Mouse (Mus musculus) lung, adult 18-20 months (tissue): ENCODE measurements around the gene Plcb4.
"Not testable (repeated sequence)": the region's sequence is repeated elsewhere in the genome, so short reads cannot be mapped to it uniquely, and the experiment has no call there.

ENCODE experiments used
- DNase-seq, 2 experiments: peaks; one replicate each; pipeline ENCODE4 v3.0.0; 2022; ENCODE audit warnings: mixed read lengths in 2 of 2

Plcb4 gene

GRCm38 (mm10) chr2:135675284-135675683 is 16.5 kb downstream of the Plcb4 start:
- DNase-seq = no peak

GRCm38 (mm10) chr2:135676978-135677501 is 18.2 kb downstream of the Plcb4 start:
- DNase-seq = no peak

GRCm38 (mm10) chr2:135677601-135678000 is 18.8 kb downstream of the Plcb4 start:
- DNase-seq = no peak

GRCm38 (mm10) chr2:135680001-135680400 is 21.2 kb downstream of the Plcb4 start:
- peak; percentile 28 to 62 for DNase-seq

DNA sequence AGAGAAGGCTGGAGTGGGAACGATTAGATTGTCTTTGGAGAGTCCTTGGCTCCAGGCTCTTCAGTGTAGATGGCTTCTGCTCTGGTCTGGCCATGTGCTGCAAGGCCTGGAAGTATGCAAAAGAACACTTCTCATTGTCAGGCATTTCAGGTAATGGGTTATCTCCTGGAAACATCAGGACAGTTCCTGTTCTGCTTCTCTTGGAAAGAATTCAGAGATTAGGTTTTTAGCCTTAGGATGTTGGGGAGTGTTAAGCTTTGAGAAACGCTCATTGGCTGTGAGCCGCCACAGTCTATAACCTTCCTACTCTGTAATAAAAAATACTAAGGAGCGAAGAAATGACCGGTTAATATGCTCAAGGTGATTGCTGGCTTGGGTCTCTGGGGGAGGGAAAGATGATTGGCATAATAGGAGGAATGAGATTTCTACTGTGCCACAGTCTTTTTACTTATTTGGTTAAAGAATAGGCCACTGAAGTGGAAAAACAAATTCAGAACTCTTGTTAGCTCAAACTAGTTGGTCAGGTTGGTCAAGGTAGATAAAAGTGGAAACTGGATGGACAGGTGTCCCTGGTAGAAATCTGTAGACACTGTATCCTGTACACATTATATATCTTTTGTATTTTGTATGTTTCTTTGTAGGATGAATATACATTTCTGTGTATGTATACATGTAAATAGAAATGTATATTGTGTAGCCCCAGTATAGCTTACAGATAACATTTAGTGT is 21.8 kb downstream of the Plcb4 start:
- DNase-seq = no peak

- no peak for DNase-seq
Measured at GRCm38 (mm10) chr2:135683684-135684440, 25.1 kb downstream of the Plcb4 start.

DNA sequence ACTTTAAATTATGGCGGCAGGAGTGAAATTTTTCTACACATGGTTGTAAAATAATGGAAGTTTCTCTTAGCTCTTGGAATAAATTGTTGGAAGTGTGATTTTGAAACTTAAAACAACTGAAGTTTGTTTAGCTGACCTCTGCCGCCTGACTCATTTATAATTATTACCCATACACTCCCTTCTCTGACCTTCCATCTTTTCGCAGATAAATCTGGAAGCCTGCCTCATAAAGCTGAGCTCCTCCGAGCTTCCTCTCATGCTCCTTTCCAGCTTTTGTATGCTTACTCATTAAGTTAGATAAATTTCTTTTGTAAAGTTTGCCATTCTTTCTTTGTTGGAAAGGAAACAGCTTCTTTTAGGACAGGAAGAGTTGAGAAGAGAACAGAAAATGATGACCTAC is 27.9 kb downstream of the Plcb4 start:
- no peak for DNase-seq

DNA sequence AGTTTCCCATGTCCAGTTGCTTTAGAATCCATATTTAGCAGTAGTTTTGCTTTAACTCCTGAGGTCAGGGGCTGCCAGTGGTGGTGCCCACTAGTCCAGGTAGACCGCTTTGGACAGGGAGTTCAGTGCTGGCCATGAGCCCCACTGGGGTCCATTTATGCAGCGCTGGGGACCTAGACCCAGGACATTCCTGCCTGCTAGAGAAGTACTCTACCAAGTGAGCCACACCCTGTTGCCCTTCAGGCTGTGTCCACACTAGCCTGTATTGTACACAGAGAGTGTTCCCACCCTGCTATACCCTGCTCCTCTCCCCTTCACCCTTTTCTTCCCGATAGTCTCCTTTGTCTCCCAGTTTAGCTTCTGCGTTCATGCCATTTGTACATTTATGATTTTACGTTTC is 28.8 kb downstream of the Plcb4 start:
- DNase-seq = peak; percentile 24 to 45

- peak; percentile 37 to 45 for DNase-seq
Measured at GRCm38 (mm10) chr2:135692568-135693488, 34.0 kb downstream of the Plcb4 start.

- no peak for DNase-seq
Measured at GRCm38 (mm10) chr2:135700686-135701413, 42.0 kb downstream of the Plcb4 start.

- DNase-seq = no peak
Measured at GRCm38 (mm10) chr2:135704673-135705072, 45.9 kb downstream of the Plcb4 start.

DNA sequence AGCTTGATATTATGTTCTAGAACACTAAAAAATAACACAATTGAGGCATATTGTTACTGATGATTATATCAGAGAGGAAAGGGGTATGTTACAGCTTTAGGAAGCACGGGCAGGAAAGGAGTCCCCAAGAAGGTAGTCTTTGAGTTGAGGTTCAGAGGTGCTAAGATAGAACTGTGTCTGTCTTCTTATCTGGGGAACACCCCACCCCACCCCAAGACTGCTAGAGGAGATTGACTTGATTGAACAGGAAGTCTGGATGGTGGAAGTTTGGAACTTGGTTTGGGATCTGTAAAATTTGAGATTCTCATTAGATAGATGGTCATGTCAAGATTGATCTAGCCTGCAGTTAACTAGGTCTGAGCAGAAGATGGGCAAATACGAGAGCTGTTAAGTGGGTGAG is 48.5 kb downstream of the Plcb4 start:
- no peak for DNase-seq

- DNase-seq = no peak
Measured at GRCm38 (mm10) chr2:135708386-135708785, 49.6 kb downstream of the Plcb4 start.

GRCm38 (mm10) chr2:135708796-135709195 is 50.0 kb downstream of the Plcb4 start:
- no peak for DNase-seq

- DNase-seq = not testable (repeated sequence)
Measured at GRCm38 (mm10) chr2:135709736-135710135, 50.9 kb downstream of the Plcb4 start.

- no peak for DNase-seq
Measured at GRCm38 (mm10) chr2:135711049-135711924, 52.5 kb downstream of the Plcb4 start.

- peak; percentile 92 to 95 for DNase-seq
Measured at GRCm38 (mm10) chr2:135711925-135712288, 53.1 kb downstream of the Plcb4 start.

- DNase-seq = no peak
Measured at GRCm38 (mm10) chr2:135712331-135712730, 53.5 kb downstream of the Plcb4 start.

DNA sequence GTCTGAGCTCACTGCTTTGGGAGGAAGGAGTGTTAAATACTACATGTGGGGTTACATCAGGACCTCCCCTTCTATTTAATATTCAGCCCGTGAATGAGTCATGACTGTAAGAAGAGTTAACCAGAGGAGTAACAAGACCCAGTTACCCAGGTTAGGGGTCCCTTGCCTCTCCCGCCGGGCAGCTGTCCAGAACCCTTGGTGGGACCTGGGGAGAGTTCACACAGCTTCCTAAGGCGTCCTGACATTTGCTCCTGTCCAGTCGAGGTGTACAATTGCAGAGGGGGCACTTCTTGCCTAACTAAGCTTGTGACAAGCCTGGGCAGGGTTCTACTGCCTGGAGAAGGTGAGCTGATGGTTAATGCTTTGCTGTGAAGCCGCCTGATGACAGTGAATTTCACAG is 54.1 kb downstream of the Plcb4 start:
- no peak for DNase-seq

- no peak for DNase-seq
Measured at GRCm38 (mm10) chr2:135716180-135716579, 57.4 kb downstream of the Plcb4 start.
